Mouse (Mus musculus) urinary bladder, adult 2 months (tissue): Measurements from ENCODE around the gene Twist2. TPM values are rescaled to one million over a fixed set of nuclear protein-coding genes. Genes with fewer than 3 reads are reported as not detected.

ENCODE experiments used
- DNase-seq: peaks from one replicate; pipeline ENCODE4 v3.0.0; 2022; ENCODE audit warnings: low spot score
- polyA plus RNA-seq: library from polyadenylated mRNA; depleted of rRNA; stranded (reverse); fragments of >200 nt; gene quantifications from 2 replicates; pipeline ENCODE4 v1.2.3, GENCODE M21; 2012

Twist2 gene
- polyA plus RNA-seq, 1 experiment = 22.4 TPM

DNA sequence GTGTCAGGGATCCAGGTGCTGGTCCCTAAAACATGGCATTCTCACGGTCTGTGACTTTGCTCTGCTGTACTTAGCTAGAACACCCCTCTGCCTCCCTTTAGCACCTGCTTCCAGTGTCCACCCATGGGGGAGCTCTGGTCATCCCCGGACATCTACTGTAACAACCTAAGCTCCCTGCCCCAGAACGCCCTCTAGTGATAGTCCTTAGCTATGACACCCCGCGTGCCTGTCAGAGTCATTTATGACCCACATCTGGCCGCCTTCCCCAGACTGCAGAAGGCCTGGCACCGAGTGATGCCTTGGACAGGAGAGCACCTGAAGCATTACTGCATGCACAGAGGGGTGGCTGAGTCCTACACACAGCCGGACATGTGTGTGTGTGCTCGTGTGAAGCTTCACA, 18.0 kb downstream of the Twist2 start:
- DNase-seq = no peak

DNA sequence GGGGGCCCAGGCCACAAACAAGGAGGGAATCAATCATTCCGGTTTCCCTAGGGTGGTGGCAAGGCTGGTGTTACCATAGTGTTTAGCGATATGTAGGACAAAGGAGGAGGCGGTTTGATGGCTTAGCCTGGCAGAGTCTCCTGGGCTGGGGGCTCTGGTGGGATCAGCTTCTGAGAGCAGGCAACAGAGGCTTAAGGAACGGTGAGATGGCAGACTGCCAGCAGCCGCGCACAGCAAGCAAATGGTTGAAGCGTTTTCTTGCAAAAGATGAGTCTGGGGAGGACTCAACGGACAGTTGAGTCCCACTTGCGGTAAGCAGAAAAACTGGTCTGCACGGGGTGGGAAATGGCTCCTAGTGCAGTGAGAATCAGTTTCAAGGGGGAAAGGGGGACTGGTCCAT, 19.3 kb downstream of the Twist2 start:
- no peak for DNase-seq

DNA sequence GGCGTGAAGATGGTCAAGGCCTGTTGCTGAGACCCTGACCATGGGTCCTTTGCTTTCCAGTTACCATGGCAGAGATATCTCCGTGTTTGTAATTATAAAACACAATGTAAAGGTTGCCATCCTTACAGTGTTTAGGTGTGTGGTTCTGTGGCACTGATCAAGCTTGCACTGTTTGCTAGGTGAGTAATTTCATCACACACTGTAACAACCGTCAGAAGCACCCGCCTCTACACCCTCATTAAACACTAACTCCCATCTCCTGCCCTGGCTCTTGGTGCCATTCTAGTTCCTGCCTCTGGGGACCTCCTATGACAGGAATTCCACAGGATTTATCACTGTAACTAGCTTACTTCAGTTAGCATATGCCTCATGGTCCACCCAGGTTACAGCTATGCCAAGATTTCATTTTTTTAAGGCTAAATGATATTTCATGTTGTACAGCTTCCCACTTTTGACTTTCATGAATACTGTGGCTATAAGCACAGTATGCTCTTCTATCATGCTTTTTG, 21.1 kb downstream of the Twist2 start:
- no peak for DNase-seq

DNA sequence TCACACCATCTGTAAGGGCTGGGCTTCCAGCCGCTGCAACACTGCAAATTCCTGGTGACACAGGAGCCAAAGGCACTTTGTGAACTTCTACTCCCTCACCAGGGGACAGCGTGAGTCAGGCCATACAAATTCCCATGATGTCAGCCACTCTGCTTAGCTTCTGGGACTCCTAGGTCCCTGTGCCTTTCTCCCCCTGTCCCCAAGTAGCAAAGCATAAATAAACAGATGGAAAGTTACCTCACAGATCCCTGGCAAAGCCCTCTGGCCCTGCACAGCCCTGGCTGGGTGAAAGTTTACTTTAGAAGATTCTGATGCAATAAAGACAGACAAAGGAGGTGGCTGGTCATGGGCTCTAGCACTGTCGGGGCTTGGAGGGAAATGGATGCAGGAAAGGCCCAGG, 22.3 kb downstream of the Twist2 start:
- no peak for DNase-seq

DNA sequence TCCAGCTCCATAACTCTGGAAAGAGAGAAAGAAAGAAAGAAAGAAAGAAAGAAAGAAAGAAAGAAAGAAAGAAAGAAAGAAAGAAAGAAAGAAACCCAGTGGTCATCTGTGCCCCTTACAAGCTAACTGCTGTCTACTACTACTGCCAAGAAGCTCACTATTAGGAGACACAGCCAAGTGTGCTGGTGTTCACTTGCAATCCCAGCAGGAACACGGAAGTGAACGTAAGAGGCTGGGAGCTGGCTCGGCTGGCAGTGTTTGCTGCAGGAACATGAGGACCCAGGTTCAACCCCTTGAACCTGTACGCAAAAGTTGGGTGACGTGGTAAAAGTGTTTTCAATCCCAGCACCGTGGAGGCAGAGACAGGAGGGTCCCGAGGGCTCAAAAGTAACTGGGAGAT, 22.7 kb downstream of the Twist2 start:
- DNase-seq = no peak

DNA sequence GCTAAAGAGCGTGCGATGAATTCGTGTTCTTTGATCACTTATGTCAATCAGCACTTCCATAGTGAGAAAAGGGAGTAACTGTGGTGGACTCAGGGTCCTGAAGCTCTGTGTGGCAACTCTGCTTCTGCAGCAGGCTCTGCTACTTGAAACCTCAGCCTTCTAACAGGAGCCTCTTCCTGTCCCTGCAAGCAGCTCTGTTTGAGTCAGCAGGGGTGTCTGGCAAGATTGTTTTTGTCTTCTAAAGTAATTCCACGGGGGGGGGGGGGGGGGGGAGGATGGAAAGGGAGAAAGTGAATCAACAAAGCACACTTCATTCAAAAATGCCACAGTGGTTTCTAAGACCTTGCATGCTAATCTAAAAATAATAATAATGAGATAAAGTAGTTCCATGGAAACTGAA, 24.0 kb downstream of the Twist2 start:
- no peak for DNase-seq

DNA sequence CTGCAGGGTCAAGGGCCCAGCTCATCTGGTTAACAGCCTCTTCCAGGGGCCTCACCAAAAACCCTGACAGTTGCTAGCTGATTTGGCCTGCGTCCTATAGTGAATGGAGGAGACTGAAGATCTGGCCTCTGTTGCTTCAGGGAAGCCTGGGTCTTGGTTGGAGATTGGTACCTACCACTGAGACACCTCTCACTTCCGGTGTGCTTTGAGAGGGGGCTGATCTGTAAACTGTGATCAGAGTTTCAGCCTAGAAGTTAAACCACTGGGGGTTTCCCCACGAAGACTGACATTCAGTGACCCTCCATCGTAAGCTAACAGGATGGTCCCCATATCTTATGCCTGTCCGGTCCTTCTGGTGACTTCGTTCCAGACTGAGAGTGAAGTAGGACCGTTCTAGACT, 30.7 kb downstream of the Twist2 start:
- DNase-seq = no peak

DNA sequence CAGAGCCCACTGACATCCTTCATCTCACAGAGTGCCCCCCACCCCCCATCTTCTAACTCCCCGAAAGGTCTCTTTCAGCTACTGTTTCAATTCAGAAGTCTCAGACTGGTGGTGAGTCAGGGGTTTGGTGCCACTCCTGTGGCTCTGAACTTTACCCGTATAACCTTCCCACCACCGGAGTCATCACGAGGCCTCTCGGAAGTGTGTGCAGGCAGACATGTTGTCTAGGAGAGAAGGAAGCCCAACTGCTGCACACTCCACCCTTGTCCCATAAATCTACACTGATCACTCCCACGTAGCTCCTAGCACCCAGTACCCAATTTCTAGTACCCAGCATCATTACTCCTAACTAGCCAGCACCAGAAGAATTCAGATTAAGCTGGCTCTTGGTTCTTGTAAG, 38.3 kb downstream of the Twist2 start:
- no peak for DNase-seq

DNA sequence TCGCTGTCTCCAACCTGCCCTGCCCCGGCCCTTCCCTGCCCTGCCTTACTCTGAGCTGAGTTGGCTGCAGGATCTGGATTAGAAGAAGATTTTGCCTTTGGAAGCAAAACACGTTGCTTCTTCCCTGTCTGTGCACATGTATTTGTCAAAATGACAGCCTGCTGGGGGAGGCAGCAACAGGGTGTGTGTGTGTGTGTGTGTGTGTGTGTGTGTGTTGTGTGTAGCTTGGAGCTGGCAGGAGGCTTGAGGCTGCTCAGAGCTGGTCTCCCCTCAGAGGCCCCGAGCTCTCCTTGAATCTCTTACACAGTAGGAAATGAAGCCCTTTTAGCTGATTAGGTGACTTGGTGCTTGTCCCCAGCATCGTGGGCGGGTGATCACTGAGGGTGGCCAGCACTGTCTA, 38.7 kb downstream of the Twist2 start:
- DNase-seq = no peak

DNA sequence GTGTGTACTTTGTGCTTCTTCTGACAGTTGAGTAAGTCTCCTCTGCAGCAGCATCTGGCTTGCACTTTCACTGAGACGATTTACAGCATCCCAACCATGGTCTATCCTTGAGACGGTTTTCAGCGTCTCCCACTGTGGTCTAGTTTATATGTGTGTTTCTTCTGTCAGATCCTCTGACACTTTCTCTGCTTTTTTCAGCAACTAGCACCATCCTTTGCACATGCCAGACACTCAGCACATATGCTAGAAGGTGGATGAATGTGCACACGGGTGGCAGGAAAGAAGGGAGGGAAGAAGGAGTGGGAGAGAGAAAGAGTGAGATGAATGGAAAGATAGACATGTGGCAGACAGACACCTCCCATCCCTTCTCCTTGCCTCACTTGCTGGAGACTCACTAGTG, 43.0 kb downstream of the Twist2 start:
- no peak for DNase-seq

DNA sequence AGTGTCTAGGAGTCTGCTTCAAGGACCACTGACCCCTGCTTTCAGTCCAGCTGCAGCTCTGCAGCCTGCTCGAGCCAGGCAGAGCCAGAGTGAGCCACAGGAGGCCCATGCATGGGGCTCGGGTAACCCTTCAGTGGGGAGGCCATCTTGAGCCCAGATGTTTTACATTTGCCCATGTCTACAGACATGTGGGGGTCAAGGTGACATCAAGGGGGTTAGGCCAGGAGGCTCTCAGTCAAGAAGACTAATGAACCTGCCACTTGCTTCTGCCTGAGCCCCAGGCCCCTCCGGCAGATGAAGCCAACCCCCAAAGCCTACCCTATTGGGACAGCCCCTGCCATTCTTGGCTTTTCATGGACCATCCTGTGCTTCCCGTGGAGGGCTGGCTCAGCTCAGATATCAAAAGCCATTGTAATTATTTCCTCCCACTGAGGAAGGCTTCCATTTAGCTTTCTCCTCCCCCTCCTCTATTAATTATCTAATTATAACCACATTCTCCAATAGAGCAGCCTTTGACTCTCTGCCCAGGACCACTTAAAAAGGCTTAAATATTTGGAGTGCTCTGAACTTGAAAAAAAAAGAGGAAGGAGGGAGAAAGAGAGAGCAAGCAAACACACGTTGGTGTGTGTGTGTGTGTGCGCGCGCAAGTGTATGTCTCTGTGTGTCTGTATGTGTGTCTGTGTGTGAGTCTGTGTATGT, 43.6 kb downstream of the Twist2 start:
- no peak for DNase-seq

DNA sequence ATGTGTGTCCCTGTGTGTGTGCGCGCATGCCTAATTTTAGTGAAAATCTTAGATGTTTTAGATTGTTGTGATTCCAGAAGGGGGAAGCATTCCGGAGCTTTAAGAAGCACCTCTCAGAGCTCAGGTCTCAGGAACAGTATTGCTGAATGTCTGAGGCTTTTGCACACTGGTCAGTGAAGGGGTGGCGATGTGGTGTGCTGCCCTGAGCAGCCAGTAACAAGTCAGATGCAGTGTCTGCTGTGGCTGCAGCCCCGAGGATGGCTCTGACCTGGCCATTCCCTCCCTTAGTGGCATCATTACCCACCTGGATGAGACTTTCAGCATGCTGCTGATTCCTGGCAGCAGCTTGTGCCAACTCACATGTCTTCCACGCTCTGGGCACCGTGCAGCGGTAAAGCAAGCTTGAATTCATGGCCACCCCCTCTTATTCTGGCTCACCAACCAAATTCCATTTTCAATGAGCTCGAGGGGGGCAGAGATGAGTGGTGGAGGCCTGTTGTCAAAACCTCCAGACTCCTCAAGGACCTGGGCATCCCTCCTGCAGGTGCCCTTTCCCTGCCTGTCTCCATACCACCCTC, 44.2 kb downstream of the Twist2 start:
- DNase-seq = no peak

DNA sequence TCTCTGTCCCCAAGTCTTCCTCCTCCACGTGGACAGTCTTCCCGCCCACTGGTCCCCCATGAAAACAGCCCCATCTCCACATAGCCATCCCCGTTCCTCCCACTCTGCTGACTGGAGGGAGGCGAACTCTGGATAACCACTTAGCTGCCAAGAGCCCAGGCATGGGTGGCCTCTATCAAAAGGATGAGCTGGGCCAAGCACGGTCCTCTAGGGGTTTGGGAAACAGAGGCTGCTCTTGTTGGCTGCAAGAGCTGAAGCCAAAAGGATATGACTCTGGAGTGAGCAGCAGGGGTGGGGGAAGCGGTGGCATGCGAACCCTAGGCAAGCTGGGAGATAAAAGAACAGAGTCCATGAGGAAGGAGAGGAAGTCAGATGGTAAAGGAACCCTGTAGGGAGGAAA, 50.0 kb downstream of the Twist2 start:
- DNase-seq = no peak

DNA sequence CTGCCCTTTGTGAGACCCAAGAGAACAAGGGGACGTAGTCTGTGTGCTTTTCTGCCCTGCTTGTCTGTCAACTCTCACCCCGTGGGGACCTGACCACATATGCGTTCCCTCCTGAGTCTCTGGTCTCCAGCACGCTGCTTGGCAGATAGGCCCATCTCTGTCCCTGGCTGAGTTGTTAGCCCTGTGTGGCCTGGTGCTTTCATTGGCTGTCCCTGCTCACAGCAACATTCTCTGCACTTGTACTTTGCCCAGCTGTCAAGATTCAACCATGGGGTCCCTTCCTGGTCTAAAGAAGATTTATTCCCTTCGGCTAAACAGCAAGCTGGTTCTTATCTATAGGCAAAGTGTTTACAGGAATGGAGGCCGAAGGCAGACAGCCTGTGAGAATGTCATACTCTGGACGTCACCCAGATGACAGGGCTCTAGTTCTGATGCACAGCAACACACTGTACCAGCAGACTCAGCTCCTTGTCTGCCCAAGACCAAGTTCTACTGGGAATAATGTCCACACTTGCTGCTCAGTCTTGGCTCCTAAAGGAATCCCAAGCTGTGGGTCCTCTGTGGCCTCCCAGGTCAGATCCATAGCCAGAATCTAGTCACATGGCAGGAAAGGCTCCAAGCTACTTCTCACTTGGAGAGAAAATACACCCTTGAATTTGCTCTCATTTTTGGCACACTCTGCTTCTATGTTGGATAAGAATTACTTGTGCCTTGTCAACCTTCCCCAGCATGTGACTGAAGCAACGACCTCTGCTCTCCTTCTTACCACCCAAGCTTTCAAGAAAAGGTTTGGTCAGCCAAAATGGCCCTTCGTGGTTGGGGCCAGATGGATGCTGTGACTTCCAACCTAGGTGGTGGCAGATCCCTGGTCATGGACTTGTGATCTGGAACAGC, 55.8 kb downstream of the Twist2 start:
- no peak for DNase-seq

DNA sequence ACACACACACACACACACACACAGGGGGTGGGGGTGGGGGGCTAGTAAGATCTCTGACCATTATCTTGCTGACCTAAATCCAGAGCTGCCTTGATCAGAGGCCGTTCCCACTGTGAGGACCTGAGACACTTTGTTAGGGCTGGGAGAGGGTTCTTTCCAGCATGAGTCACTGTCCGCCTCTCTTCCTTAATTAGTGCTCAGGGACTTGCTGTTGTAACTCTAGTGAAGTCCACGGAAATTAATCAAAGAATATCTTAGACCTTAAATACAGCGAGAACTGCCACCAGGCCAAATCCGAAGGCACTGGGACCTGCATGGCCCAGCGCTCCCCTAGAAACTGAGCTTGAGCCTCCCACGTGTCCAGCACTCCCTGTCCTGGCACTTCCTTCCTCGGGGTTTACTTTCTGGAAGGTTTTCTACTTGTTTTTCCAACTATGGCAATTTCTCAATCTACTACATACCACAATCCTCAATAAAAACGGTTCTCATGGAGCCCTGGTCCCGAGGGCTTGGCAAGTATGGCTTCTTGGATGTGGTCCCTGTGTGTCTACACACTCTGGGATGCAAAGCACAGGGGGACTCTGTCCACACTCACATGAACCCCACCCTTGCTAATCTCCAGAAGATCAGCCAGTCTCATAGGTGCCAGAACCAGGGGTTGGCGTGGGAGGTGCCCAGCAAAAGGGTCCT, 57.0 kb downstream of the Twist2 start:
- DNase-seq = no peak

DNA sequence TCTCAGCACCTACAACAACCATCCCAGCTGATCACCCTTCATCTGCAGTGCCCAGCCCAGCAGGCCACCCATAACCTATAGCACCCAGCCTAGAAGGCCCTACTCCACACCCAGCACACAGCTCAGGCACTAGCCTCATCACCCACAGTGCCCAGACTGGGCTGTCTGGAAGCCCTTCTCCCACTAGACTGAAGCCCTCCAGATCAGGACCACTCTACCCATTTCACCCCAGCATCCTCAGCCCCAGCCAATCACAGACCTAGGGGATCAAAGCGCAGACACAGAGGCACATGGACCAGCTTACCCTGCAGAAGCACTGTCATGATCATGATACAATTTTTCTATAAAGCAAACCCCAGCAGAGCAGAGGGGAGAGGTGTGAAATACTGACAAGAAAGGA, 57.6 kb downstream of the Twist2 start:
- no peak for DNase-seq

DNA sequence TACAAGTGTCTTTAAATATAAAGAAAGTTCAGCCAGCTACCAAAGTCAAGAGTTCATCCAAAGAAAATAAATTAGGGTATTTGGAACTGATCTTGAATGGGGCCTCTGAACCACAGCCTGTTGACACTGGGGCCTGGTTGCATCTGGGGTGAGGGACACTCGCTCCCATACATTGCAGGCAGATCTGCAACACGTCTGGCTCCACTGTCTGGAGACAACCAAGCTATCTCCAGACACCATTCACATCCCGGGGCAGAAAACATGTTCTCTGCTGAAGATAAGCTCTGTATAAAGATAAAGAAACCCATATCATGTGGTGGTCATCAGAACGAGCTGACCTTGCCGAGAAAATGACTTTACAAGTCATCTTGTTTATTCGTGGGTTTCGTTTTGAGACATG, 60.2 kb downstream of the Twist2 start:
- peak; percentile 10 for DNase-seq

DNA sequence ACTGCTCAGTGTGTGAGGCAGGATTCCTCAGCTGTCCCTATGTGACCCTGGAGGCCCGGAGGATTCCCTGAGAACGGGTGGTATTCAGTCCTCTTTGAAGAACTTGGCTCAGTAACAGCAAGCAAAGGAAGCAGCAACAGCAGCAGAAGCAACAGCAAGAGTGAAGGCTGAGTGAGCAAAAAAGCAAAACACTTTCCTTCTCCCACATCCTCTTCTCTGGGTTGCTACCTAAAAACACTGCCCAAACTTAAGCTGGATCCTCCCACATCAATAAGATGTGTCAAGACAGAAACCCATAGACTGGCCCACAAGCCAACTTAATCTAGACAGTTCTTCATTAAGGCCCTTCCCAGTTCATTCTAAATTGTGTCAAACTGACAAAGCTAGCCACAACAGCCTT, 64.7 kb downstream of the Twist2 start:
- no peak for DNase-seq

DNA sequence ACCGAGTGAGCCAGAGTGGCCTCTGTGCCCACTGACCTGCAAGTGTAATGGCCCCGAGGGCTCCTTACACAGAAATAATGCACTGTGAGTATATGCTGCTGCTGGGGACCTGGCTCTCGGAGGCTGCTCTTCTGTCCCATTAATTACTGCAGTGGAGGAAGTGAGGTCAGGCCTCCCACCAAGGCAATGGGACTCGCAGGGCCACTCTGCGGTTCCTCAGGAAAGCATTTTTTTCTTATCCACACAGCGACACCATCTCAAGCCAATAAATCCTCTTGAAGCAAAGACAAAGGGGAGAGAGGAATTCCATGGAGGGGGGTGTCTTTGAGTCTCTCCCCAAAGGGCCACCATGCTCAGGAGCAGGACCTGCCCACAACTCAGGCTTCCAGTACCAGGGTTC, 69.8 kb downstream of the Twist2 start:
- no peak for DNase-seq

DNA sequence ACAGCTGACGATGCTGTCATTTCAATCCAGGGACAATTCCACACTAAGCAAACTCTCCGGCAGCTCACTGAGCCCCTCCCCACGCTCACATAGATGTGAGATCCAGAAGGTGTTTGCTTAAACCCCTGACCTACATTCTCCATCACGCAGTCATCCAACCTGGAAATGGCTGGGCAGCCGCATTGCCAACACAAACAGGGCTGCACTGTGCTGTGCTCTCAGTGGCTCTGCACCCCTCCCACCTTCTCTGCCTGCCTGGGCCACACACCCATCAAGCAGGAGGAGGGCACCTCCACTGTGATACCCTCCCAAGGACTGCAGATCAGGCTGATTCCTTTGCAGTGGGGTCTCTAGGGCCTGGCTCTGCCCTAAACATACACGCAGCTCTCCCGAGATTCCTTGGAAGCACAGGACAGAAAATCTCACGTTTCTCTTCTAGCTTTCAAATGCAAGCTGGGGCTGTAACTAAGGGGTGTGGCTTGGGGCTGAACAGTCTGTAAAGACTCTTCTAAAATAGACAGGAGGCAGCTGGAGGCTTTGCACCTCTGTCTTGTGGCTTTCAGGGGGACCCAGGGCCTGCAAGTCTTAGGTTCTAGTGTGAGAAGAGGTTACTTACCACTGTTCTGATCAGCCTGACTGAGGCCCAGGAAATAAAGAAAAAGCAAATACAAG, 71.3 kb downstream of the Twist2 start:
- DNase-seq = no peak

DNA sequence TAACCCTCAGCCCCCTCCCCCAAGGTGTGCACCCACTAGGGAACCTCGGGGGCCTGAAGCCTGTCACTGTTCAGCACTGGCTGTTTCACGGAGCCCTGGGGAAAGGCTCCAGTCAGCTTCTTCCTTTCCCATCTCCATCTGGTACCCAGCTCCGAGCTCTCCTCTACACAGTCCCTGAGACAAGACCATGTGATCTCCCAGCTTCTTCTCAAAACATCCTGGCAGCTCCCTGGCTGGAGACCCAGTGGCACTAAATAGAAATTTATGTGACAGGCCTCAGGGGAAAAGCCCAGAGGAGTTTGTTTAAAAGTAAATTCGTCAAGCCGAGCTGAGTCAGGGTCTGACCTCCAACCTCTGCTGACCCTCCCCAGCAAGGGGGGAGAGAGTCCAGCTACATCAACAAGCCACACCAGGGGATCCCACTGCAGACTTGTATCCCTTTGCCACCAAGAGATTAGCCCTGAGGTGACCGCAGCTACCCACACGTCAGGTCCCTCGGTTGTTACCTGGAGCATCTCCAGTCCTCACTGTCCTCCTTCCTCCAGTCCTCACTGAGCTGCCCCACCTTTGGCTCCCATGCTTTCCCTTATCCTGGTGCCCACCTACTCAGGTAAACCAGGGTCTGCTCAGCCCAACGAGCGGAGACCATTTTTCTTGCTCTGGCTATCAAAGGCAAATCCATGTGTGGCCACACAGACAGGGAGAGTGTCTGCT, 72.5 kb downstream of the Twist2 start:
- DNase-seq = no peak
